8 mouse cellular contexts compared by ENCODE assay signal in genomic region chr8:102784835-102785455, GRCm38 (mm10). TPM values are rescaled to one million over a fixed set of nuclear protein-coding genes. Genes with fewer than 3 reads are reported as not detected.
DNase-seq lines count a peak whose midpoint lies in the region; ATAC-seq and TF ChIP-seq lines count a peak whose summit lies in the region.

No protein-coding gene starts in this region.

- H3K27ac ChIP-seq in heart, adult 2 months = peak overlapping the region; percentile 36
- peak overlapping the region; percentile 99 for H3K27ac ChIP-seq in limb, embryonic 12.5 days
- peak overlapping the region; percentile 93 for H3K27ac ChIP-seq in midbrain, embryonic 16.5 days (ENCODE audit: low read length)
- H3K27ac ChIP-seq in testis, adult 2 months (ENCODE audit: control insufficient read depth, insufficient read depth, low read depth, low read length) = no peak overlapping the region

- no peaks in the 10 kb centered on the region for H3K79me2 ChIP-seq in heart, adult 2 months (replicated peaks; ENCODE audit: control insufficient read depth, insufficient read depth, low read length)

- WGBS in heart, adult 2 months = under 1% methylated on average over 51 of the region's 55 CpGs
- under 1% methylated on average over 47 of the region's 55 CpGs for WGBS in limb, embryonic 12.5 days
- under 1% methylated on average over 38 of the region's 55 CpGs for WGBS in midbrain, embryonic 16.5 days

- TF ChIP-seq CTCF in heart, adult 2 months (IDR thresholded peaks at IDR 0.05) = peak; percentile 57
- no peak for TF ChIP-seq CTCF in testis, adult 2 months (IDR thresholded peaks at IDR 0.05; ENCODE audit: control insufficient read depth, insufficient read depth, insufficient replicate concordance, low read depth, low read length)

- H3K9ac ChIP-seq in heart, adult 2 months (ENCODE audit: low read depth, low read length) = peak overlapping the region; percentile 59
- H3K9ac ChIP-seq in limb, embryonic 12.5 days (replicated peaks) = peak overlapping the region; percentile 99
- peak overlapping the region; percentile 84 for H3K9ac ChIP-seq in midbrain, embryonic 16.5 days (ENCODE audit: low read depth, low read length)

- peak overlapping the region; percentile 75 for H3K4me2 ChIP-seq in limb, embryonic 12.5 days
- H3K4me2 ChIP-seq in midbrain, embryonic 16.5 days (ENCODE audit: low read length) = peak overlapping the region; percentile 84

- no peaks in the 10 kb centered on the region for H3K9me3 ChIP-seq in limb, embryonic 12.5 days
- H3K9me3 ChIP-seq in midbrain, embryonic 16.5 days (replicated peaks; ENCODE audit: control insufficient read depth, low read length, poor library complexity, severe bottlenecking) = no peaks in the 10 kb centered on the region

- no peaks in the 10 kb centered on the region for H3K4me1 ChIP-seq in heart, adult 2 months (ENCODE audit: control insufficient read depth, insufficient read depth, low read length)
- peaks cover 17% of the 10 kb centered on the region for H3K4me1 ChIP-seq in limb, embryonic 12.5 days (replicated peaks)
- H3K4me1 ChIP-seq in midbrain, embryonic 16.5 days (ENCODE audit: control insufficient read depth, insufficient read depth, low read length) = peaks cover 12% of the 10 kb centered on the region
- H3K4me1 ChIP-seq in testis, adult 2 months (ENCODE audit: control insufficient read depth, insufficient read depth, low read length) = peaks cover 14% of the 10 kb centered on the region

- TF ChIP-seq POLR2A in heart, adult 2 months (IDR thresholded peaks at IDR 0.05; ENCODE audit: insufficient read depth, low read depth, low read length) = no peak
- TF ChIP-seq POLR2A in testis, adult 2 months (IDR thresholded peaks at IDR 0.05; ENCODE audit: control insufficient read depth, low read depth, low read length) = no peak

- ATAC-seq in limb, embryonic 12.5 days (ENCODE audit: insufficient number of reproducible peaks, insufficient read depth, low FRiP score, low TSS enrichment, low read depth) = peak; percentile 83
- ATAC-seq in midbrain, embryonic 16.5 days = peak; percentile 75
- no peak for ATAC-seq in CD4-positive, CD25-positive, alpha-beta regulatory T cell, adult 4 months

- H3K27me3 ChIP-seq in heart, adult 2 months (ENCODE audit: control insufficient read depth, insufficient read depth, low read length) = peaks cover 5% of the 10 kb centered on the region
- no peaks in the 10 kb centered on the region for H3K27me3 ChIP-seq in limb, embryonic 12.5 days
- H3K27me3 ChIP-seq in midbrain, embryonic 16.5 days (ENCODE audit: control insufficient read depth, insufficient read depth, low read depth, low read length) = peaks cover 2% of the 10 kb centered on the region; the same call in 1 of the 2 replicates
- peaks cover 9% of the 10 kb centered on the region; the same call in 1 of the 2 replicates for H3K27me3 ChIP-seq in testis, adult 2 months (ENCODE audit: control insufficient read depth, insufficient read depth, low read length)

- TF ChIP-seq EP300 in heart, adult 2 months (IDR thresholded peaks at IDR 0.05; ENCODE audit: insufficient read depth, low read depth, low read length) = no peak

- intact Hi-C loops in heart, adult 2 months (cut with DNase I) = loop anchor here (5.0 kb wide), 3 partner anchors 48 to 1242 kb away; no protein-coding TSS in a partner anchor

- H3K4me3 ChIP-seq in heart, adult 2 months = peak overlapping the region; percentile 52
- peak overlapping the region; percentile 89 for H3K4me3 ChIP-seq in limb, embryonic 12.5 days (replicated peaks)
- H3K4me3 ChIP-seq in midbrain, embryonic 16.5 days (ENCODE audit: low read depth, low read length) = peak overlapping the region; percentile 70
- peak overlapping the region; percentile 74 for H3K4me3 ChIP-seq in testis, adult 2 months (ENCODE audit: control insufficient read depth, low read depth, low read length)

- H3K36me3 ChIP-seq in heart, adult 2 months (ENCODE audit: control insufficient read depth, insufficient read depth, low read length) = no peaks in the 10 kb centered on the region
- H3K36me3 ChIP-seq in limb, embryonic 12.5 days = no peaks in the 10 kb centered on the region
- H3K36me3 ChIP-seq in midbrain, embryonic 16.5 days (ENCODE audit: control insufficient read depth, insufficient read depth, low read length) = no peaks in the 10 kb centered on the region
- H3K36me3 ChIP-seq in testis, adult 2 months (ENCODE audit: control insufficient read depth, insufficient read depth, low read length) = no peaks in the 10 kb centered on the region

- peak; percentile 42 to 56 for DNase-seq in adrenal gland, adult 18-20 months (ENCODE audit: low spot score in 2 of 2)
- DNase-seq in embryo, embryonic 11.5 days (ENCODE audit: low read depth, low spot score) = peak; percentile 70
- DNase-seq in heart, adult 2 months = peak; percentile 61 to 68
- peak; percentile 6 to 16 for DNase-seq in kidney, adult 8-10 months

RNA-seq across cellular contexts. Expression of gene Cdh11, which starts 0.5 kb away (rescaled TPM):
- total RNA-seq in adrenal gland, adult 18-20 months (2021) = 10 to 100 TPM; 11.4 to 13.3 TPM
- total RNA-seq in heart, adult 2 months (2021) = 10 to 100 TPM; 11.9 to 13.4 TPM
- polyA plus RNA-seq in heart, adult 2 months (2012; rRNA removed) = 6.0 and 7.4 TPM in 2 replicates
- 200 TPM in 2 replicates for polyA plus RNA-seq in limb, embryonic 12.5 days (2016; fragmentation: Nextera tagmentation; extraction: Ambion mirVana)
- polyA plus RNA-seq in midbrain, embryonic 16.5 days (2015; fragmentation: Nextera tagmentation; extraction: Ambion mirVana) = 32.8 and 37.0 TPM in 2 replicates
- 0.93 and 1.6 TPM in 2 replicates for polyA plus RNA-seq in testis, adult 2 months (2012; rRNA removed)
- under 1 TPM in 1 of 2 experiments, not detected in 1; 0.19 TPM for polyA plus RNA-seq in CD4-positive, CD25-positive, alpha-beta regulatory T cell, adult 4 months (2017; shearing (Covaris generic))

Comparison
In these comparisons a context has a peak if more than half of its experiments do, and no peak if none do; other contexts are left out.
1. DNase-seq: peak in every context shown above with its lines; median percentile 70 in embryo, embryonic 11.5 days; 64 in heart, adult 2 months; 49 in adrenal gland, adult 18-20 months; 11 in kidney, adult 8-10 months.